Comparison of ENCODE assay signal across 8 mouse cellular contexts in the genomic region with DNA sequence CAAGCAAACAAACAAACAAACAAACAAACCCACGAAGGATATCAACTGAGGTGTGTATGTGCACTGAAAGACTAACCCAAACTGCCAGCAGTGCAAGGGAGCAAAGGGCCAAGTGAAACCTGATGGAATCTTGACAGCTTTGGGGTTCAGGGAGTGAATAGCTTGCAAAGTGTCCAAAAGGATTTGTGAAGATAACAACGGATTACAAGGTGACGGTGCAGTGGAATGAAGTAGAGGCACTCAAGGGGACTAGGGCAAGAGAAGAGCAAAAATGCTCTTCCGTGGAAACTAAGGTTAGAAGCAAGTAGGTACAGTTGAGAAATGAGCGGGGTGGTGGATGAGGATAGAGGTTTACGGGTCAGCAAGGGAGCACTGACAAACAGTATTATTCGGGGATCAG. TPM values are rescaled to one million over a fixed set of nuclear protein-coding genes. Genes with fewer than 3 reads are reported as not detected.
DNase-seq lines count a peak whose midpoint lies in the region; ATAC-seq and TF ChIP-seq lines count a peak whose summit lies in the region.

No protein-coding gene starts in this region.

- H3K9ac ChIP-seq in forebrain, embryonic 11.5 days (ENCODE audit: low read length) = peak overlapping the region; percentile 86
- H3K9ac ChIP-seq in stomach, embryonic 14.5 days (replicated peaks; ENCODE audit: low read depth, low read length) = peak overlapping the region; percentile 90

- no peak overlapping the region for H3K27ac ChIP-seq in bone marrow macrophage, adult 2 months (ENCODE audit: insufficient read depth, low read depth, low read length)
- H3K27ac ChIP-seq in forebrain, embryonic 11.5 days (ENCODE audit: low read depth, low read length) = no peak overlapping the region
- H3K27ac ChIP-seq in stomach, embryonic 14.5 days (ENCODE audit: low read length) = no peak overlapping the region

- peaks cover 18% of the 10 kb centered on the region for H3K4me1 ChIP-seq in lung, adult 2 months (ENCODE audit: control insufficient read depth, insufficient read depth, low read length)
- peaks cover 16% of the 10 kb centered on the region for H3K4me1 ChIP-seq in bone marrow macrophage, adult 2 months (ENCODE audit: control insufficient read depth, insufficient read depth, low read length)
- H3K4me1 ChIP-seq in forebrain, embryonic 11.5 days (replicated peaks; ENCODE audit: control insufficient read depth, insufficient read depth, low read length) = 0 out of 2 replicates have a peak, but pooled peaks cover 4% of the 10 kb centered on the region
- peaks cover 23% of the 10 kb centered on the region for H3K4me1 ChIP-seq in stomach, embryonic 14.5 days (ENCODE audit: control insufficient read depth, insufficient read depth, low read length)

- TF ChIP-seq CTCF in lung, adult 2 months (IDR thresholded peaks at IDR 0.05; ENCODE audit: insufficient read depth, low read length) = no peak
- TF ChIP-seq CTCF in bone marrow macrophage, adult 2 months (IDR thresholded peaks at IDR 0.05; ENCODE audit: low read depth, low read length) = no peak

- ATAC-seq in forebrain, embryonic 11.5 days (replicated peaks; ENCODE audit: low FRiP score) = no peak
- ATAC-seq in stomach, embryonic 14.5 days (ENCODE audit: insufficient number of reproducible peaks, insufficient read depth, low FRiP score, low read depth) = no peak

- 2% methylated on average over 7 of the region's 7 CpGs for WGBS in lung, adult 2 months
- 2% methylated on average over 7 of the region's 7 CpGs for WGBS in forebrain, embryonic 11.5 days
- under 1% methylated on average over 7 of the region's 7 CpGs for WGBS in stomach, embryonic 14.5 days

- H3K36me3 ChIP-seq in forebrain, embryonic 11.5 days (ENCODE audit: control insufficient read depth, insufficient read depth, low read length) = no peaks in the 10 kb centered on the region
- no peaks in the 10 kb centered on the region for H3K36me3 ChIP-seq in stomach, embryonic 14.5 days (ENCODE audit: control insufficient read depth, insufficient read depth, low read length)

- peak; percentile 14 for DNase-seq in lung, adult 2 months
- no peak for DNase-seq in lung, postnatal 14 days
- no peak for DNase-seq in forebrain, embryonic 11.5 days (ENCODE audit: low spot score)
- peak; percentile 4 for DNase-seq in liver
- DNase-seq in left cerebral cortex, postnatal 10 days (ENCODE audit: extremely low spot score in 1 of 2, low spot score in 2 of 2) = no peak
- DNase-seq in kidney, adult 9 months = no peak

- H3K27me3 ChIP-seq in forebrain, embryonic 11.5 days (ENCODE audit: control insufficient read depth, insufficient read depth, low read length) = no peaks in the 10 kb centered on the region
- no peaks in the 10 kb centered on the region for H3K27me3 ChIP-seq in stomach, embryonic 14.5 days (ENCODE audit: control insufficient read depth, insufficient read depth, low read length)

- peak overlapping the region; percentile 84 for H3K4me2 ChIP-seq in forebrain, embryonic 11.5 days (ENCODE audit: low read depth, low read length, severe bottlenecking)
- H3K4me2 ChIP-seq in stomach, embryonic 14.5 days (replicated peaks; ENCODE audit: low read depth, low read length) = peak overlapping the region; percentile 86

- no peaks in the 10 kb centered on the region for H3K9me3 ChIP-seq in forebrain, embryonic 11.5 days (ENCODE audit: control insufficient read depth, low read length)
- H3K9me3 ChIP-seq in stomach, embryonic 14.5 days (ENCODE audit: control insufficient read depth, low read depth, low read length) = no peaks in the 10 kb centered on the region

- H3K4me3 ChIP-seq in lung, adult 2 months (replicated peaks; ENCODE audit: extremely low read depth, low read depth, low read length) = peak overlapping the region; percentile 85
- peak overlapping the region; percentile 80 for H3K4me3 ChIP-seq in bone marrow macrophage, adult 2 months (ENCODE audit: insufficient read depth, low read length)
- peak overlapping the region; percentile 76 for H3K4me3 ChIP-seq in forebrain, embryonic 11.5 days (ENCODE audit: low read depth, low read length)
- H3K4me3 ChIP-seq in stomach, embryonic 14.5 days (ENCODE audit: low read depth, low read length) = peak overlapping the region; percentile 95

- intact Hi-C loops in left cerebral cortex, postnatal 10 days (cut with DNase I) = no loop called here

- TF ChIP-seq POLR2A in lung, adult 2 months (IDR thresholded peaks at IDR 0.05; ENCODE audit: borderline replicate concordance, extremely low read depth, low read depth, low read length) = no peak
- TF ChIP-seq POLR2A in bone marrow macrophage, adult 2 months (IDR thresholded peaks at IDR 0.05; ENCODE audit: borderline replicate concordance, low read depth, low read length) = no peak

RNA-seq across cellular contexts. Expression of a gene that starts 1.2 kb away (rescaled TPM):
- 7.7 and 14.6 TPM in 2 replicates for polyA plus RNA-seq in lung, adult 2 months (2012; rRNA removed)
- 12.2 and 14.9 TPM in 2 replicates for polyA plus RNA-seq in bone marrow macrophage, adult 2 months (2012; ENCODE audit: insufficient read depth, insufficient read length, missing spikeins)
- polyA plus RNA-seq in forebrain, embryonic 11.5 days (2014; fragmentation: Nextera tagmentation; extraction: Ambion mirVana) = 21.0 and 26.0 TPM in 2 replicates
- 19.0 and 19.8 TPM in 2 replicates for polyA plus RNA-seq in stomach, embryonic 14.5 days (2014; fragmentation: Nextera tagmentation; extraction: Ambion mirVana)
- total RNA-seq in left cerebral cortex, postnatal 10 days (2021) = 10 to 100 TPM; 90.9 to 92.5 TPM

Comparison
In these comparisons a context has a peak if more than half of its experiments do, and no peak if none do; other contexts are left out.
1. DNase-seq: peak in lung, adult 2 months (single experiment) and liver (single experiment); none in lung, postnatal 14 days (single experiment), forebrain, embryonic 11.5 days (single experiment), left cerebral cortex, postnatal 10 days (0 of 2) and kidney, adult 9 months (single experiment).
2. Peak in every context shown above with its lines, with median percentiles within 50 percentile points of each other: H3K4me3 ChIP-seq.